Mouse (Mus musculus): ENCODE data around the gene Klrb1b. TPM values are rescaled to one million over a fixed set of nuclear protein-coding genes. Genes with fewer than 3 reads are reported as not detected.
"Not testable (repeated sequence)": the region's sequence is repeated elsewhere in the genome, so short reads cannot be mapped to it uniquely, and the experiment has no call there.

Klrb1b gene
- polyA plus RNA-seq, 1 experiment from 2014 or later = not detected

- H3K36me3 ChIP-seq = no peaks in the 10 kb centered on the region
- DNase-seq (ENCODE audit: low spot score) = no peak
These were observed 19.9 kb upstream of the Klrb1b start for GRCm38 (mm10) chr6:128845998-128846542.

GRCm38 (mm10) chr6:128845319-128845979 lies 19.3 kb upstream of the Klrb1b start:
- Histone ChIP-seq H3K36me3 (no peaks in the 10 kb centered on the region), H3K9me3 (replicated peaks) (no peaks in the 10 kb centered on the region), H3K4me1 (peaks cover 19% of the 10 kb centered on the region), H3K4me3 (peak overlapping the region; percentile 30), H3K27me3 (ENCODE audit: low read depth, poor library complexity, severe bottlenecking) (no peaks in the 10 kb centered on the region), H3K27ac (0 out of 2 replicates have a peak overlapping the region, but pooled peaks have one; percentile 21)
- WGBS = 41% methylated on average over 7 of the region's 7 CpGs
- DNase-seq (ENCODE audit: low spot score) = peak; percentile 90

More at GRCm38 (mm10) chr6:128845998-128846542, 19.9 kb upstream of the Klrb1b start:
- Histone ChIP-seq H3K27me3 (ENCODE audit: low read depth, poor library complexity, severe bottlenecking) (no peaks in the 10 kb centered on the region), H3K9me3 (replicated peaks) (no peaks in the 10 kb centered on the region), H3K4me1 (peaks cover 19% of the 10 kb centered on the region), H3K27ac (no peak overlapping the region), H3K4me3 (no peak overlapping the region)
- 68% methylated on average over 8 of the region's 9 CpGs for WGBS

- H3K9me3 ChIP-seq (replicated peaks) = no peaks in the 10 kb centered on the region
- no peaks in the 10 kb centered on the region for H3K36me3 ChIP-seq
- H3K27me3 ChIP-seq (ENCODE audit: low read depth, poor library complexity, severe bottlenecking) = no peaks in the 10 kb centered on the region
- 89% methylated on average over 5 of the region's 5 CpGs for WGBS
- H3K4me1 ChIP-seq = peaks cover 19% of the 10 kb centered on the region
- no peak overlapping the region for H3K27ac ChIP-seq
- peak; percentile 30 for DNase-seq (ENCODE audit: low spot score)
- H3K4me3 ChIP-seq = peak overlapping the region; percentile 90; the same call in 1 of the 2 replicates
These were observed 18.5 kb upstream of the Klrb1b start for GRCm38 (mm10) chr6:128844586-128845080.

- Histone ChIP-seq H3K4me3 (peak overlapping the region; percentile 90), H3K9me3 (replicated peaks) (no peaks in the 10 kb centered on the region), H3K36me3 (no peaks in the 10 kb centered on the region), H3K27me3 (ENCODE audit: low read depth, poor library complexity, severe bottlenecking) (no peaks in the 10 kb centered on the region), H3K4me1 (peaks cover 19% of the 10 kb centered on the region), H3K27ac (no peak overlapping the region)
- DNase-seq (ENCODE audit: low spot score) = peak; percentile 33
- 39% methylated on average over 8 of the region's 8 CpGs for WGBS
These were observed 18.0 kb upstream of the Klrb1b start for GRCm38 (mm10) chr6:128844131-128844530.

GRCm38 (mm10) chr6:128843479-128843992 lies 17.4 kb upstream of the Klrb1b start:
- peak; percentile 63 for DNase-seq (ENCODE audit: low spot score)
- Histone ChIP-seq H3K9me3 (replicated peaks) (no peaks in the 10 kb centered on the region), H3K36me3 (no peaks in the 10 kb centered on the region), H3K4me1 (peaks cover 19% of the 10 kb centered on the region), H3K4me3 (peak overlapping the region; percentile 90), H3K27ac (peak overlapping the region; percentile 84), H3K27me3 (ENCODE audit: low read depth, poor library complexity, severe bottlenecking) (no peaks in the 10 kb centered on the region)
- under 1% methylated on average over 22 of the region's 22 CpGs for WGBS

GRCm38 (mm10) chr6:128842945-128843478 lies 16.9 kb upstream of the Klrb1b start:
- under 1% methylated on average over 44 of the region's 44 CpGs for WGBS
- Histone ChIP-seq H3K36me3 (no peaks in the 10 kb centered on the region), H3K9me3 (replicated peaks) (no peaks in the 10 kb centered on the region), H3K4me1 (peaks cover 19% of the 10 kb centered on the region), H3K27ac (peak overlapping the region; percentile 84), H3K4me3 (peak overlapping the region; percentile 90), H3K27me3 (ENCODE audit: low read depth, poor library complexity, severe bottlenecking) (no peaks in the 10 kb centered on the region)
- DNase-seq (ENCODE audit: low spot score) = peak; percentile 94

- H3K27me3 ChIP-seq (ENCODE audit: low read depth, poor library complexity, severe bottlenecking) = no peaks in the 10 kb centered on the region
- WGBS = 2% methylated on average over 20 of the region's 20 CpGs
- no peaks in the 10 kb centered on the region for H3K9me3 ChIP-seq (replicated peaks)
- no peaks in the 10 kb centered on the region for H3K36me3 ChIP-seq
- peak overlapping the region; percentile 90 for H3K4me3 ChIP-seq
- DNase-seq (ENCODE audit: low spot score) = no peak
- peaks cover 19% of the 10 kb centered on the region for H3K4me1 ChIP-seq
- peak overlapping the region; percentile 84 for H3K27ac ChIP-seq
These were observed 16.3 kb upstream of the Klrb1b start for GRCm38 (mm10) chr6:128842356-128842944.

GRCm38 (mm10) chr6:128841327-128842089 lies 15.4 kb upstream of the Klrb1b start:
- H3K36me3 ChIP-seq = no peaks in the 10 kb centered on the region
- WGBS = 39% methylated on average over 4 of the region's 4 CpGs
- no peak overlapping the region for H3K27ac ChIP-seq
- peaks cover 23% of the 10 kb centered on the region for H3K4me1 ChIP-seq
- no peaks in the 10 kb centered on the region for H3K9me3 ChIP-seq (replicated peaks)
- no peak for DNase-seq (ENCODE audit: low spot score)
- H3K27me3 ChIP-seq (ENCODE audit: low read depth, poor library complexity, severe bottlenecking) = no peaks in the 10 kb centered on the region
- peak overlapping the region; percentile 90 for H3K4me3 ChIP-seq

GRCm38 (mm10) chr6:128840669-128841068 lies 14.5 kb upstream of the Klrb1b start:
- peaks cover 23% of the 10 kb centered on the region for H3K4me1 ChIP-seq
- not testable (repeated sequence) for H3K36me3 ChIP-seq
- WGBS = 88% methylated on average over 3 of the region's 3 CpGs

GRCm38 (mm10) chr6:128839921-128840320 lies 13.8 kb upstream of the Klrb1b start:
- no peak overlapping the region for H3K27ac ChIP-seq
- H3K9me3 ChIP-seq (replicated peaks) = no peaks in the 10 kb centered on the region
- peaks cover 20% of the 10 kb centered on the region for H3K4me1 ChIP-seq
- no peaks in the 10 kb centered on the region for H3K27me3 ChIP-seq (ENCODE audit: low read depth, poor library complexity, severe bottlenecking)
- WGBS = 76% methylated on average over 7 of the region's 7 CpGs
- DNase-seq (ENCODE audit: low spot score) = no peak
- peak overlapping the region; percentile 69 for H3K4me3 ChIP-seq
- no peaks in the 10 kb centered on the region for H3K36me3 ChIP-seq

More at GRCm38 (mm10) chr6:128840669-128841068, 14.5 kb upstream of the Klrb1b start:
- DNase-seq (ENCODE audit: low spot score); H3K4me3 ChIP-seq; H3K27me3 ChIP-seq (ENCODE audit: low read depth, poor library complexity, severe bottlenecking); H3K27ac ChIP-seq; H3K9me3 ChIP-seq (replicated peaks): not testable (repeated sequence)

- no peaks in the 10 kb centered on the region for H3K9me3 ChIP-seq (replicated peaks)
- H3K27ac ChIP-seq = peak overlapping the region; percentile 91
- H3K4me1 ChIP-seq = peaks cover 16% of the 10 kb centered on the region
- no peaks in the 10 kb centered on the region for H3K36me3 ChIP-seq
- DNase-seq (ENCODE audit: low spot score) = peak; percentile 83
- H3K27me3 ChIP-seq (ENCODE audit: low read depth, poor library complexity, severe bottlenecking) = no peaks in the 10 kb centered on the region
- H3K4me3 ChIP-seq = peak overlapping the region; percentile 69
- 0% methylated on average over 17 of the region's 17 CpGs for WGBS
These were observed 13.2 kb upstream of the Klrb1b start for GRCm38 (mm10) chr6:128839266-128839771.
